Mouse (Mus musculus): Measurements from ENCODE around the gene Insig1. TPM values are rescaled to one million over a fixed set of nuclear protein-coding genes. Genes with fewer than 3 reads are reported as not detected.
A peak's percentile ranks its signal among the peaks of the same experiment; 100 is the strongest.

The Insig1 gene
- polyA plus RNA-seq, 1 experiment from 2014 or later: 73.5 TPM

- H3K36me3 ChIP-seq: no peaks in the 10 kb centered on the region
- no peaks in the 10 kb centered on the region for H3K9me3 ChIP-seq
- no peak overlapping the region for H3K9ac ChIP-seq
- 61% methylated on average over 4 of the region's 4 CpGs for WGBS
- H3K27me3 ChIP-seq: no peaks in the 10 kb centered on the region
- H3K4me1 ChIP-seq: peaks cover 11% of the 10 kb centered on the region
- no peak overlapping the region for H3K4me2 ChIP-seq (replicated peaks)
- no peak overlapping the region for H3K27ac ChIP-seq
- no peak overlapping the region for H3K4me3 ChIP-seq
- ATAC-seq (ENCODE audit: insufficient number of reproducible peaks, insufficient read depth, low FRiP score, low TSS enrichment): no peak
These were observed 5.9 kb upstream of the Insig1 start for GRCm38 (mm10) chr5:28065275-28065674.

GRCm38 (mm10) chr5:28066311-28066710 is 4.9 kb upstream of the Insig1 start:
- WGBS: 77% methylated on average over 5 of the region's 5 CpGs

GRCm38 (mm10) chr5:28070149-28070827 is 875 bp upstream of the Insig1 start:
- 22% methylated on average over 9 of the region's 9 CpGs for WGBS
- peak overlapping the region; percentile 87 for H3K27ac ChIP-seq
- no peaks in the 10 kb centered on the region for H3K9me3 ChIP-seq
- peak overlapping the region; percentile 67 for H3K9ac ChIP-seq
- peak overlapping the region; percentile 84 for H3K4me3 ChIP-seq
- peaks cover 23% of the 10 kb centered on the region for H3K4me1 ChIP-seq
- H3K36me3 ChIP-seq: peaks cover 21% of the 10 kb centered on the region
- peak overlapping the region; percentile 80 for H3K4me2 ChIP-seq (replicated peaks)
- H3K27me3 ChIP-seq: no peaks in the 10 kb centered on the region
- ATAC-seq (ENCODE audit: insufficient number of reproducible peaks, insufficient read depth, low FRiP score, low TSS enrichment): no peak

More at GRCm38 (mm10) chr5:28066311-28066710, 4.9 kb upstream of the Insig1 start:
- no peak overlapping the region for H3K4me2 ChIP-seq (replicated peaks)
- no peak overlapping the region for H3K4me3 ChIP-seq
- ATAC-seq (ENCODE audit: insufficient number of reproducible peaks, insufficient read depth, low FRiP score, low TSS enrichment): no peak
- no peaks in the 10 kb centered on the region for H3K9me3 ChIP-seq
- H3K4me1 ChIP-seq: peaks cover 14% of the 10 kb centered on the region
- no peaks in the 10 kb centered on the region for H3K27me3 ChIP-seq
- H3K9ac ChIP-seq: no peak overlapping the region
- no peak overlapping the region for H3K27ac ChIP-seq
- no peaks in the 10 kb centered on the region for H3K36me3 ChIP-seq

- Histone ChIP-seq H3K9me3 (no peaks in the 10 kb centered on the region), H3K4me1 (peaks cover 23% of the 10 kb centered on the region), H3K27ac (peak overlapping the region; percentile 92), H3K4me3 (peak overlapping the region; percentile 84), H3K27me3 (no peaks in the 10 kb centered on the region), H3K9ac (peak overlapping the region; percentile 79), H3K36me3 (peaks cover 33% of the 10 kb centered on the region), H3K4me2 (replicated peaks) (peak overlapping the region; percentile 80)
- peak; percentile 82 for ATAC-seq (ENCODE audit: insufficient number of reproducible peaks, insufficient read depth, low FRiP score, low TSS enrichment)
- WGBS: under 1% methylated on average over 50 of the region's 50 CpGs
These were observed 477 bp downstream of the Insig1 start for GRCm38 (mm10) chr5:28071456-28072223.

GRCm38 (mm10) chr5:28079431-28079830 is 8.3 kb downstream of the Insig1 start:
- ATAC-seq (ENCODE audit: insufficient number of reproducible peaks, insufficient read depth, low FRiP score, low TSS enrichment): no peak
- peaks cover 22% of the 10 kb centered on the region for H3K36me3 ChIP-seq
- 64% methylated on average over 2 of the region's 2 CpGs for WGBS

GRCm38 (mm10) chr5:28081127-28081526 is 10.0 kb downstream of the Insig1 start:
- Histone ChIP-seq H3K4me1 (peaks cover 8% of the 10 kb centered on the region; the same call in 1 of the 2 replicates), H3K4me3 (no peak overlapping the region), H3K4me2 (replicated peaks) (no peak overlapping the region), H3K27me3 (no peaks in the 10 kb centered on the region), H3K36me3 (peaks cover 8% of the 10 kb centered on the region), H3K9me3 (no peaks in the 10 kb centered on the region), H3K27ac (no peak overlapping the region), H3K9ac (no peak overlapping the region)
- no peak for ATAC-seq (ENCODE audit: insufficient number of reproducible peaks, insufficient read depth, low FRiP score, low TSS enrichment)
- WGBS: 74% methylated on average over 2 of the region's 2 CpGs

More at GRCm38 (mm10) chr5:28079431-28079830, 8.3 kb downstream of the Insig1 start:
- Histone ChIP-seq H3K4me1 (peaks cover 8% of the 10 kb centered on the region; the same call in 1 of the 2 replicates), H3K9me3 (no peaks in the 10 kb centered on the region), H3K4me2 (replicated peaks) (no peak overlapping the region), H3K27me3 (no peaks in the 10 kb centered on the region), H3K27ac (no peak overlapping the region), H3K9ac (no peak overlapping the region), H3K4me3 (no peak overlapping the region)

GRCm38 (mm10) chr5:28081822-28082221 is 10.7 kb downstream of the Insig1 start:
- peaks cover 8% of the 10 kb centered on the region; the same call in 1 of the 2 replicates for H3K4me1 ChIP-seq
- H3K27me3 ChIP-seq: no peaks in the 10 kb centered on the region
- WGBS: 89% methylated on average over 2 of the region's 2 CpGs
- ATAC-seq (ENCODE audit: insufficient number of reproducible peaks, insufficient read depth, low FRiP score, low TSS enrichment): no peak
- H3K36me3 ChIP-seq: peaks cover under 1% of the 10 kb centered on the region; the same call in 1 of the 2 replicates
- no peak overlapping the region for H3K4me2 ChIP-seq (replicated peaks)
- H3K4me3 ChIP-seq: no peak overlapping the region
- no peak overlapping the region for H3K27ac ChIP-seq
- no peak overlapping the region for H3K9ac ChIP-seq
- H3K9me3 ChIP-seq: no peaks in the 10 kb centered on the region

GRCm38 (mm10) chr5:28082312-28082711 is 11.1 kb downstream of the Insig1 start:
- no peak overlapping the region for H3K4me2 ChIP-seq (replicated peaks)
- H3K27me3 ChIP-seq: no peaks in the 10 kb centered on the region
- peaks cover 8% of the 10 kb centered on the region; the same call in 1 of the 2 replicates for H3K4me1 ChIP-seq
- no peak overlapping the region for H3K9ac ChIP-seq
- no peaks in the 10 kb centered on the region; the same call in 1 of the 2 replicates for H3K36me3 ChIP-seq
- no peak overlapping the region for H3K27ac ChIP-seq
- ATAC-seq (ENCODE audit: insufficient number of reproducible peaks, insufficient read depth, low FRiP score, low TSS enrichment): no peak
- WGBS: 53% methylated on average over 4 of the region's 4 CpGs
- no peak overlapping the region for H3K4me3 ChIP-seq
- no peaks in the 10 kb centered on the region for H3K9me3 ChIP-seq

- Histone ChIP-seq H3K9ac (no peak overlapping the region), H3K4me3 (no peak overlapping the region), H3K4me2 (replicated peaks) (no peak overlapping the region), H3K27me3 (no peaks in the 10 kb centered on the region), H3K4me1 (peaks cover 8% of the 10 kb centered on the region; the same call in 1 of the 2 replicates), H3K9me3 (no peaks in the 10 kb centered on the region), H3K27ac (no peak overlapping the region), H3K36me3 (no peaks in the 10 kb centered on the region; the same call in 1 of the 2 replicates)
- WGBS: 35% methylated on average over 3 of the region's 3 CpGs
- ATAC-seq (ENCODE audit: insufficient number of reproducible peaks, insufficient read depth, low FRiP score, low TSS enrichment): no peak
These were observed 11.6 kb downstream of the Insig1 start for GRCm38 (mm10) chr5:28082796-28083195.

GRCm38 (mm10) chr5:28084743-28085142 is 13.6 kb downstream of the Insig1 start:
- Histone ChIP-seq H3K27ac (no peak overlapping the region), H3K36me3 (no peaks in the 10 kb centered on the region), H3K4me1 (peaks cover 8% of the 10 kb centered on the region; the same call in 1 of the 2 replicates), H3K4me2 (replicated peaks) (no peak overlapping the region), H3K27me3 (no peaks in the 10 kb centered on the region), H3K4me3 (no peak overlapping the region), H3K9ac (no peak overlapping the region), H3K9me3 (no peaks in the 10 kb centered on the region)
- 52% methylated on average over 2 of the region's 2 CpGs for WGBS
- no peak for ATAC-seq (ENCODE audit: insufficient number of reproducible peaks, insufficient read depth, low FRiP score, low TSS enrichment)

GRCm38 (mm10) chr5:28090547-28090946 is 19.4 kb downstream of the Insig1 start:
- no peak overlapping the region for H3K9ac ChIP-seq
- ATAC-seq (ENCODE audit: insufficient number of reproducible peaks, insufficient read depth, low FRiP score, low TSS enrichment): no peak
- WGBS: 54% methylated on average over 1 of the region's 1 CpGs

GRCm38 (mm10) chr5:28092327-28092726 is 21.2 kb downstream of the Insig1 start:
- Histone ChIP-seq H3K4me3 (no peak overlapping the region), H3K27me3 (no peaks in the 10 kb centered on the region), H3K9me3 (no peaks in the 10 kb centered on the region), H3K9ac (no peak overlapping the region), H3K27ac (no peak overlapping the region), H3K36me3 (no peaks in the 10 kb centered on the region), H3K4me1 (no peaks in the 10 kb centered on the region), H3K4me2 (replicated peaks) (no peak overlapping the region)
- WGBS: 84% methylated on average over 3 of the region's 3 CpGs
- ATAC-seq (ENCODE audit: insufficient number of reproducible peaks, insufficient read depth, low FRiP score, low TSS enrichment): no peak

More at GRCm38 (mm10) chr5:28090547-28090946, 19.4 kb downstream of the Insig1 start:
- Histone ChIP-seq H3K27me3 (no peaks in the 10 kb centered on the region), H3K9me3 (no peaks in the 10 kb centered on the region), H3K4me1 (no peaks in the 10 kb centered on the region), H3K4me2 (replicated peaks) (no peak overlapping the region), H3K36me3 (no peaks in the 10 kb centered on the region), H3K4me3 (no peak overlapping the region), H3K27ac (no peak overlapping the region)
